Mouse (Mus musculus): ENCODE results near the gene Kcna6. TPM values are rescaled to one million over a fixed set of nuclear protein-coding genes. Genes with fewer than 3 reads are reported as not detected.
A peak's percentile ranks its signal among the peaks of the same experiment; 100 is the strongest.

The Kcna6 gene
- polyA plus RNA-seq, 1 experiment from 2014 or later: 9.3 TPM

GRCm38 (mm10) chr6:126766552-126766951, 26.1 kb upstream of the Kcna6 start:
- no peaks in the 10 kb centered on the region for H3K27me3 ChIP-seq
- 53% methylated on average over 5 of the region's 5 CpGs for WGBS

DNA sequence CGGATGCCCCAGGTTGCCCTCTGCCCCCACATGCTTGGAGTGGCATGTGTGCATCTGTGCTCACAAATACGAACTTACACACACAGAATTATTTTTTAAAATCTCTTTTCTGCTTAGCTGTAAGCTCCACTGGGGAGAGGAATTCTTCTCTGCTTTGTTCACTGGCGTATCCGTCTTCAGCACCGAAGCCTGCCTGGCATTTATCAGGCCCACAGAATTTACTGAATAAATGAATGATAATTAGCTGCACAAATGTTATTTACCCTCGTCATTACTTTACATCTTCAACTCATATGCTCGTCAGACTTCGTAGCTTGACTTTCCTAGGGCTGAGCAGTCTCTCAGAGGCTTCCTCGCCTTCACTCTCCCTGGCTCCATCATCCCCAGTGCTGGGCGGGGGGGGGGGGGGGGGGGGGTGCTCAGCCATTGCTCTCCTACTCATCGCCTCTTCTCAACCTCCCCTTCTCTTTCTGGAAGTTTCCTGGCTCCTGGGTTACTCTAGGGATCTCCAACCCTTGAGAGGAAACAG, 24.2 kb upstream of the Kcna6 start:
- WGBS: 41% methylated on average over 11 of the region's 11 CpGs
- no peaks in the 10 kb centered on the region for H3K36me3 ChIP-seq
- 0 out of 2 replicates have a peak overlapping the region, but pooled peaks have one; percentile 51 for H3K27ac ChIP-seq
- no peaks in the 10 kb centered on the region for H3K9me3 ChIP-seq
- H3K4me1 ChIP-seq (replicated peaks): peaks cover 45% of the 10 kb centered on the region
- no peak overlapping the region for H3K9ac ChIP-seq (replicated peaks)
- H3K4me2 ChIP-seq (replicated peaks): no peak overlapping the region
- no peak overlapping the region for H3K4me3 ChIP-seq (replicated peaks)
- H3K27me3 ChIP-seq: no peaks in the 10 kb centered on the region
- no peak for ATAC-seq

More at GRCm38 (mm10) chr6:126766552-126766951, 26.1 kb upstream of the Kcna6 start:
- peak overlapping the region; percentile 84 for H3K27ac ChIP-seq
- no peak overlapping the region for H3K9ac ChIP-seq (replicated peaks)
- peaks cover 50% of the 10 kb centered on the region for H3K4me1 ChIP-seq (replicated peaks)
- H3K4me2 ChIP-seq (replicated peaks): no peak overlapping the region
- H3K36me3 ChIP-seq: no peaks in the 10 kb centered on the region
- H3K9me3 ChIP-seq: no peaks in the 10 kb centered on the region
- ATAC-seq: peak; percentile 26; the same call in 1 of the 2 replicates
- H3K4me3 ChIP-seq (replicated peaks): no peak overlapping the region

GRCm38 (mm10) chr6:126761362-126761761, 20.9 kb upstream of the Kcna6 start:
- WGBS: 85% methylated on average over 4 of the region's 4 CpGs
- Histone ChIP-seq H3K36me3 (no peaks in the 10 kb centered on the region), H3K4me1 (replicated peaks) (peaks cover 12% of the 10 kb centered on the region; the same call in 1 of the 2 replicates), H3K27me3 (no peaks in the 10 kb centered on the region), H3K9ac (replicated peaks) (no peak overlapping the region), H3K4me3 (replicated peaks) (no peak overlapping the region), H3K27ac (no peak overlapping the region), H3K4me2 (replicated peaks) (no peak overlapping the region), H3K9me3 (no peaks in the 10 kb centered on the region)
- ATAC-seq: no peak

DNA sequence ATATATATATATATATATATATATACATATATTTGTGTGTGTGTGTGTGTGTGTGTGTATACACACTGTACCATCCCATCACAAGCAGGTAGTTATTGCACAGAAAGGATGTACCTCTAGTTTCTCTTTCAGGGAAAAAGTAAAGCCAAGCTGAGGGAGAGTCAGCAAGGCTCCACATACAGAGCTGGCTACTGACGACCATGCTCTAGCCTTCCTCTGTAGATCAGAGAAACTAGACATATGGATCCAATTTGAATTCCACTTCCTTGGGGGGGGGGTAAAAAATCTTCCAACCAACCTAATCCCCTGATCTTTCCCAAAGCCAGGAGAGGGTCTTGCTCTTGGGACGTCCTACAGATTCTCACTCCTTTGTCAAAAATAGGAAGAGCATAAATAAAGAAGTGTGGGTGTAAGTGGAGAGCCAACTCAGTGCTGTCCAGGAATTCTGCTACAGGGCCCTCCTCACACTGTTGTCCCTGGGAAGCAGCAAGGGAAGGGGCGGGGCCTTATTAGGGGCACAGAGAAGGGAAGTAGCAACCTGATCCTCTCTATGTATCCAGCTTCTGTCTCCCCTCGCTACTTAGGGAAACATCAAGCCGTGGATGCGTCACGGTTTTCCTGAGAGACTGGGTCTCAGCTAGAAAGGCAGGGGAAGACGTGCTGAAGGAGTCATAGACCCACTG, 15.4 kb upstream of the Kcna6 start:
- H3K27me3 ChIP-seq: no peaks in the 10 kb centered on the region
- no peak overlapping the region for H3K27ac ChIP-seq
- H3K9ac ChIP-seq (replicated peaks): no peak overlapping the region
- peaks cover 13% of the 10 kb centered on the region for H3K4me1 ChIP-seq (replicated peaks)
- ATAC-seq: no peak
- H3K4me2 ChIP-seq (replicated peaks): no peak overlapping the region
- no peaks in the 10 kb centered on the region for H3K36me3 ChIP-seq
- WGBS: 36% methylated on average over 8 of the region's 8 CpGs
- no peaks in the 10 kb centered on the region for H3K9me3 ChIP-seq
- H3K4me3 ChIP-seq (replicated peaks): no peak overlapping the region

GRCm38 (mm10) chr6:126752520-126752919, 12.0 kb upstream of the Kcna6 start:
- no peaks in the 10 kb centered on the region for H3K36me3 ChIP-seq
- WGBS: 26% methylated on average over 12 of the region's 12 CpGs
- H3K27me3 ChIP-seq: no peaks in the 10 kb centered on the region
- no peak overlapping the region for H3K9ac ChIP-seq (replicated peaks)
- H3K27ac ChIP-seq: peak overlapping the region; percentile 73
- no peaks in the 10 kb centered on the region for H3K9me3 ChIP-seq
- peaks cover 13% of the 10 kb centered on the region for H3K4me1 ChIP-seq (replicated peaks)
- ATAC-seq: peak; percentile 82
- H3K4me3 ChIP-seq (replicated peaks): no peak overlapping the region
- peak overlapping the region; percentile 11; the same call in 1 of the 2 replicates for H3K4me2 ChIP-seq (replicated peaks)

GRCm38 (mm10) chr6:126745888-126746287, 5.4 kb upstream of the Kcna6 start:
- Histone ChIP-seq H3K4me2 (replicated peaks) (no peak overlapping the region), H3K36me3 (no peaks in the 10 kb centered on the region), H3K4me1 (replicated peaks) (0 out of 2 replicates have a peak, but pooled peaks cover under 1% of the 10 kb centered on the region), H3K27ac (no peak overlapping the region), H3K27me3 (peaks cover 8% of the 10 kb centered on the region), H3K9me3 (no peaks in the 10 kb centered on the region), H3K4me3 (replicated peaks) (no peak overlapping the region), H3K9ac (replicated peaks) (no peak overlapping the region)
- ATAC-seq: no peak
- 73% methylated on average over 1 of the region's 1 CpGs for WGBS

GRCm38 (mm10) chr6:126742610-126743009, 2.1 kb upstream of the Kcna6 start:
- H3K4me2 ChIP-seq (replicated peaks): no peak overlapping the region
- H3K9me3 ChIP-seq: no peaks in the 10 kb centered on the region
- no peak overlapping the region for H3K9ac ChIP-seq (replicated peaks)
- peaks cover 23% of the 10 kb centered on the region for H3K4me1 ChIP-seq (replicated peaks)
- peaks cover 32% of the 10 kb centered on the region for H3K27me3 ChIP-seq
- no peak for ATAC-seq
- no peak overlapping the region for H3K4me3 ChIP-seq (replicated peaks)
- WGBS: 58% methylated on average over 3 of the region's 3 CpGs
- H3K36me3 ChIP-seq: no peaks in the 10 kb centered on the region
- no peak overlapping the region for H3K27ac ChIP-seq

DNA sequence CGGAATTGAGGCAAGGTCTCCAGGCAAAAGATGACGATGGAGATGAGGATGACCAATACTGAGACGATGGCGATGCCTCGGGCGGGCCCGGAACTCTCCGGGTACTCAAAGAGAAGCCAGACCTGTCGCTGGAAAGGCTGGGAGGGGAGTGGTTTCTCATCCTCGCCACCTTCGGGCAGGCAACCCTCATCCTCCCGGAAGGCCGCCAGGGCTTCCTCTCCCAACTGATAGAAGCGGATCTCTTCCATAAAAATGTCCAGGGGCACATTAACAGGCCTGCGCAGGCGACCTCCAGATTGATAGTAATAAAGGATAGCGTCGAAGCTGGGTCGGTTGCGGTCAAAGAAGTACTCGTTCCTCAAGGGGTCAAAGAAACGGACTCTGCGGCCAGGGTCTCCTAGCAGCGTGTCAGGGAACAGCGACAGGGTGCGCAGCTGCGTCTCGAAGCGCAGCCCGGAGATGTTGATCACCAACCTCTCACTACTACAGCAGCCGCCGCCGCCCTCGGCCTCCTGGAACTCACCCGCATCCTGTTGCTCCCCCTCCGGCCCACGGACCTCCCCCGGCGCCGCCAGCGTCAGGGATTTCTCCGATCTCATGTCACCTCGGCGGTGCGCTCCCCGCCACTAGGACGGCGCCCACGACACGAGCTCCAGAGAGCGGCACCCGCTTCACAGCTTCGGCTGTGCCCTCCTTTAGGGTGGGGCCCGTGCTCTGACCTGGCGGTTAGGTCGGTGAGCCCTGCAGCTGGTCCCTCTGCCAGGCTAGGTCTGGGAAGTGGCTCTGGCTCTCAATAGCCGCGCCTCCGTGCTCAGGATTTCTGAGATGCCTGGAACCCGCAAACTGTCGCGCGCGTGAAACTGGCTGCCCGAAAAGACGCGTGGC, 906 bp downstream of the Kcna6 start:
- H3K4me2 ChIP-seq (replicated peaks): peak overlapping the region; percentile 85
- peaks cover 32% of the 10 kb centered on the region for H3K27me3 ChIP-seq
- H3K36me3 ChIP-seq: no peaks in the 10 kb centered on the region
- peak overlapping the region; percentile 58 for H3K4me3 ChIP-seq (replicated peaks)
- H3K9me3 ChIP-seq: no peaks in the 10 kb centered on the region
- H3K9ac ChIP-seq (replicated peaks): peak overlapping the region; percentile 71
- H3K4me1 ChIP-seq (replicated peaks): peaks cover 33% of the 10 kb centered on the region
- peak overlapping the region; percentile 72 for H3K27ac ChIP-seq
- ATAC-seq: peak; percentile 61
- 2% methylated on average over 66 of the region's 67 CpGs for WGBS

- Histone ChIP-seq H3K27me3 (peaks cover 30% of the 10 kb centered on the region), H3K4me1 (replicated peaks) (peaks cover 47% of the 10 kb centered on the region), H3K9ac (replicated peaks) (no peak overlapping the region), H3K4me3 (replicated peaks) (no peak overlapping the region), H3K9me3 (no peaks in the 10 kb centered on the region), H3K27ac (no peak overlapping the region), H3K36me3 (no peaks in the 10 kb centered on the region), H3K4me2 (replicated peaks) (no peak overlapping the region)
- ATAC-seq: no peak
- 79% methylated on average over 4 of the region's 4 CpGs for WGBS
Observed at GRCm38 (mm10) chr6:126736996-126737395, 3.5 kb downstream of the Kcna6 start.

DNA sequence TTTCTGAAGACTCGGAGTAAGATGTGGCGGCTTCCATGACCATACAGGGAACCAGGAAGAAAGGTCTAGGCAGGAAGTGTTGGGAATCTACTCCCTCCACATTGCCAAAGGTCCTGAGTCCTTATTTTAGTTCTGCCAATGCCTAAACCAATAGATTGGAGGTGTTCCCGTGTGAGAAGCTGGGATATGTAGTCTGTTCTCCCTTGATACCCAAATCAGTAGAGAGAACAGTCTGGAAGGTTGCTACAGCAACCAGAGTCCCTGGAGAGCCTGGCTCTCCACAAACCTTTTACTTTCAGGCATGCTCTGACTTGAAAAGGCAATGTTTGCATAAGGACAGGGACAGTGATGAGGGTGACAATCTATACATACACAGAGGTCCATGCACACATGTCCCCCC, 4.7 kb downstream of the Kcna6 start:
- no peak overlapping the region for H3K4me2 ChIP-seq (replicated peaks)
- H3K27me3 ChIP-seq: peaks cover 24% of the 10 kb centered on the region
- H3K4me3 ChIP-seq (replicated peaks): no peak overlapping the region
- no peak for ATAC-seq
- H3K27ac ChIP-seq: no peak overlapping the region
- WGBS: 66% methylated on average over 3 of the region's 3 CpGs
- peaks cover 45% of the 10 kb centered on the region for H3K4me1 ChIP-seq (replicated peaks)
- H3K9ac ChIP-seq (replicated peaks): no peak overlapping the region
- H3K9me3 ChIP-seq: no peaks in the 10 kb centered on the region
- H3K36me3 ChIP-seq: no peaks in the 10 kb centered on the region

DNA sequence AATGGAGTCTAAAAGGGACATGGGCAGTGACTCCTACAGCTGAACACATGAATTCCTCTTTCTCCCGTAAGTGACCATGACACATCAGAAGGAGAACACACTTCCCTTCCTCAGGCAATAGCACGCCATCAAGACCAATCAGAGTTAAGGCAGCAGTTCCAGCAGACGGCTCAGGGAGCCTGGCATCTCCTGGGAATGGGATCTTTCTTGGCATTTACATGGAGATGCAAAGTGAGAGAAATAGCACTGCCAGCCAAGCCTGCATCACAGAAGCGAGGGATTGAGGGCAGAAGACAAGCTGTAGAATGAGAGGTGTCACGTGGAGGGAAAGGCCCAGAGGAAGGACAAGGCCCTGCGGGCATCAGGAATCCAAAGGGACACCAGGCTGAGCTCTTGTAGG, 7.8 kb downstream of the Kcna6 start:
- Histone ChIP-seq H3K4me3 (replicated peaks) (no peak overlapping the region), H3K4me2 (replicated peaks) (no peak overlapping the region), H3K27ac (no peak overlapping the region), H3K36me3 (no peaks in the 10 kb centered on the region), H3K9ac (replicated peaks) (no peak overlapping the region), H3K27me3 (no peaks in the 10 kb centered on the region), H3K4me1 (replicated peaks) (peaks cover 24% of the 10 kb centered on the region), H3K9me3 (no peaks in the 10 kb centered on the region)
- 80% methylated on average over 6 of the region's 6 CpGs for WGBS
- ATAC-seq: no peak

GRCm38 (mm10) chr6:126728803-126729202, 11.7 kb downstream of the Kcna6 start:
- ATAC-seq: no peak
- 89% methylated on average over 8 of the region's 8 CpGs for WGBS
- Histone ChIP-seq H3K9me3 (no peaks in the 10 kb centered on the region), H3K27ac (no peak overlapping the region), H3K9ac (replicated peaks) (no peak overlapping the region), H3K4me1 (replicated peaks) (peaks cover 6% of the 10 kb centered on the region; the same call in 1 of the 2 replicates), H3K27me3 (no peaks in the 10 kb centered on the region), H3K4me2 (replicated peaks) (no peak overlapping the region), H3K36me3 (no peaks in the 10 kb centered on the region), H3K4me3 (replicated peaks) (no peak overlapping the region)

Measured in midbrain, embryonic 13.5 days (tissue).